Mouse (Mus musculus): ENCODE results near the gene Fam149a.

DNA sequence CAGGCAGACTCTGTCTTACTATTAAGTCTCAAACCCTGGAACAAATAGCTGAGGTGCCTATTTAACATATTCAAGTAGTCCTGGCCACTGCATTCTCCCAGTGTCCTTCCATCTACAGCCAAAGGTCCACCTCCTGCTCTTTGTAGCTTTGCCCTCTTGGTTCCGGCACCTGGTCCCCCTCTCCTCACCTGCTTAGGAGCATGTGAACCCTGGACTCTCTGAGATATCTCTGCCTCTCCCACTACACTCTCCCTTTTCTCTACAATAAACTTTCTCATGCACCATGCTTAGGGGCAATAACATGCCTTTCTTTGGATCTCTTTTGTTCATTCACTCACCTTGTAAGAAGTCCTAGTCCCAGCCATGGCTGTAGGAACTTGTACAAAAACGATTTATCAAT lies 60.7 kb downstream of the Fam149a start:
- TF ChIP-seq CTCF (IDR thresholded peaks at IDR 0.05; ENCODE audit: low read depth) (no peak), EP300 (IDR thresholded peaks at IDR 0.05; ENCODE audit: low read depth) (no peak)

Data from liver, embryonic 14.5 days (tissue).